Mouse (Mus musculus) kidney, postnatal 14 days (tissue): Measurements from ENCODE around the gene Emilin2.

ENCODE experiments used
- DNase-seq: peaks from one replicate; pipeline ENCODE4 v3.0.0; 2022; ENCODE audit warnings: mixed read lengths

Gene Emilin2

GRCm38 (mm10) chr17:71227128-71227895 is 84.5 kb downstream of the Emilin2 start:
- DNase-seq: no peak

- no peak for DNase-seq
Measured at GRCm38 (mm10) chr17:71225091-71225490, 86.7 kb downstream of the Emilin2 start.

DNA sequence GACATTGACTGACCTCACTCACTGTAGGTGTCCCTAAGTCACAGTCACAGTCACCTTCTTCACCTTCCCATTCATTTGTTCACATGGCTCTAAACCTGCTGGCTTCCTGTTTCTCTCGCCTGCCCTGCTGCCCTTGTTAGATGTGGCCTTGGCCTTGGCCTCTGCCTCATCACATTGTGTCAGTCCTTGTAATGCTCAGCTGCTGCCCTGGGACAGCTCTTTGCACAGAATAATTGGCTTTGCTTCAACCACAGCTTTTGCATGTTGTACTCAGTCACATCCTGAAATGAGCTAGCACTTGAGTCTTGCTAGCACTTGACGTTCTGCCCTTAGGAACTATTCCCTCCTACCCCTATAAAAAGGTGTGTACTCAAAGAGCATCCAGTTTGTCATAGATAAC is 87.3 kb downstream of the Emilin2 start:
- no peak for DNase-seq

DNA sequence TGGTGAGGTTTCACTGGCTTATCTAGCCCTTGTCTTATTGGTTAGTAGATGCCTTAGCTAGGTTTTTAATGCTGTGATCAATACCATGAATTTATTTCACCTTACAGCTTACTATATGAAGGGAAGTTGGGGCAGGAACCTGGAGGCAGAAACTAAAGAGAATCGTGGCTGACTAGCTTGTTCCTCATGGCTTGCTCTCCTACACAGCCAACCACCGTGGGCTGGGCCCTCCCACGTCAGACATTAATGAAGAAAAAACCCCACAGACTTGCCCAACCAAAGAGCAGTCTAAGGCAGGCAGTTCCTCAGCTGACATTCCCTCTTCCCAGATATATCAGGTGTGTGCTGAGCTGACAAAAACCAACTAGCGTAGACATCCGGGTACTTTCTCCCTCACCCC is 88.1 kb downstream of the Emilin2 start:
- no peak for DNase-seq

- no peak for DNase-seq
Measured at GRCm38 (mm10) chr17:71221383-71221782, 90.4 kb downstream of the Emilin2 start.

- DNase-seq: no peak
Measured at GRCm38 (mm10) chr17:71217111-71217685, 94.6 kb downstream of the Emilin2 start.

DNA sequence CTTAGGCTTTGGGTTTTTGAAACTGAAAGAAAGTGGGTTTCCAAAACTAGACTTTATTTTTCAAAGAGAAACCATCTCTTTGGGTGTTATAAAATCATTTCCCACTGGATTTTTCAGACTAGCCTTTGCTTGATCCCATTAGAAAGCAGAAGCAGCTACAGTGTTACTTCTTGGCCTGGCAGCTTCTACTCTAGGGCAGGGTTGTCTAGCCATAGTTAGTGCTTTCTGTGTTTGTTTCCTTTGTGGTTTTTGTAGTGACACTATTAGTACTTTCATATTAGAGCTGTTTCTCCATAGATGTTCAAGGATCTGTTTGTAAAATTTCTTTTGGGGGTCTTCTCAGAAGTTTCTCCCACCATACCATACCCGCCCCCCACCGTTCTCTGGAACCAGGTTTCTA is 95.5 kb downstream of the Emilin2 start:
- DNase-seq: no peak

GRCm38 (mm10) chr17:71215241-71215839 is 96.4 kb downstream of the Emilin2 start:
- DNase-seq: no peak

- DNase-seq: no peak
Measured at GRCm38 (mm10) chr17:71214514-71215240, 97.1 kb downstream of the Emilin2 start.

GRCm38 (mm10) chr17:71213666-71214065 is 98.1 kb downstream of the Emilin2 start:
- DNase-seq: no peak

DNA sequence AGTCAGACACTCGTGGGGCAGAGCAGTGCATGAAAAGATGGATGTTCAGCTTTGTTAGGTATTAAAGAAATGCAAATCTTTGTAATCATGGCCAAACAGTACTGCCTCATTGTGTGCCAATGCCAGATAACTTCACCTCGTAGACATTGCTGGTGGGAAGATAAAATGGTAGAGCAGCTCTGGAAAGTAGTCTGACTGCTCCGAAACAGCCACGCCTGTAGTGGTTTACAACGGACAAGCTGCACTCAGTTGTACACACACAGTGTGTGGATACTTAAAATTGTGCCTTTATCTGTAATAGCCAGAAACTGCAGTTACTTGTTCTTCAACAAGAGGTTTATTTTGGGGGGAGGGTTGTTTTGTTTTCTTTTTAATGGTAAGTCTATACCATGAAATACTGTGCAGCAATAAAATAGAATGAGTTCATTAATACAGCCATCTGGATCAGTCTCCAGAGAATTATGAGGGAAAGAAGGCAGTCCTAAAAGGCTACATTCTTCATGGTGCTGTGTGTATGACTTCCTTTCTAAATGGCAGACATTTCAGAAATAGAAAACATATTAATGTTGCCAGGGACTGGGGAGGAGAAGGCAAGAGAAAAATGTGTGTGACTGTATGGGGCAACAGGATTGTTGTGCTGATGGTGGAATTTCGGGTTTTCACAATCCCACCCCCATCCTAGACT is 99.7 kb downstream of the Emilin2 start:
- DNase-seq: no peak

DNA sequence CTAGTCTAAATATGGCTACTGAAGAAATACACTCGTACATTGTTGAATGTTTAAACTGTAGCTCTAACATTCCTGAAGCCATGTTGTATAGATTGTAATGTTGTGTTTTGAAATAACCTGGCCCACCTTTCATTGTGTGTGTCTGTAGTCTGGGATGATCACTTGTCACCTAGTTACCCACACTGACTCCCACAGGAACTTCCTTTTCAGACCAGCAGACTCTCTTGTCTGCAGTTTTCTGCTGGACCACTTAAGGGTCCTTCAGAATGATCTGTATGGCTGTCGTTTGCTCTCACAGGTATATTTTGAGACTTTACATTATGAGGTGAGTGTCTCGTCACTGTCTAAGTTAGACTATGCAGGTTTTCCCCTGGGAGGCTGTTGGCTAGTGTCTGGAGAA is 101.8 kb downstream of the Emilin2 start:
- DNase-seq: no peak

- no peak for DNase-seq
Measured at GRCm38 (mm10) chr17:71208921-71209320, 102.9 kb downstream of the Emilin2 start.

GRCm38 (mm10) chr17:71208376-71208775 is 103.4 kb downstream of the Emilin2 start:
- DNase-seq: no peak

DNA sequence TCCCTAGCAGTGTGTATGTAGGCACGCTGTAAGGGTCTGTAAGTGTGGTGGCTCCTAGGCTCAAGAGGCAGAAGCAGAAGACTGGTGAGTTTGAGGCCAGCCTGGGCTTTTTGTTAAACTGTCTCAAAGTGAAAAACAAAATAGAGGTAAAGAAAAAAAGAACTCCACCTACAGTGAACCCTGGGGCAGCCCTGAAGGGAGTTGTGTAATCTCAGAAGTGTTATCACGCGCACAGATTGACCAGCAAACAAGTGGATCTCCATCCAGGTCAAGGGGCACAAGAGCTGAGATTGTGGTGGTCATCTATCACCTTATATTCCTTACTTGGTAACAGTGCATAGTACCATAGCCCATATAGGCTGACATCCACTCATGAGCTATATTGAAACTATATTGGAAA is 104.5 kb downstream of the Emilin2 start:
- DNase-seq: no peak

- DNase-seq: no peak
Measured at GRCm38 (mm10) chr17:71206136-71206893, 105.5 kb downstream of the Emilin2 start.

- DNase-seq: no peak
Measured at GRCm38 (mm10) chr17:71204809-71205091, 107.0 kb downstream of the Emilin2 start.

- DNase-seq: no peak
Measured at GRCm38 (mm10) chr17:71203998-71204808, 107.6 kb downstream of the Emilin2 start.
